Mouse (Mus musculus): ENCODE results near the gene Draxin. TPM values are rescaled to one million over a fixed set of nuclear protein-coding genes. Genes with fewer than 3 reads are reported as not detected.
A peak's percentile ranks its signal among the peaks of the same experiment; 100 is the strongest.
"Not testable (repeated sequence)": the region's sequence is repeated elsewhere in the genome, so short reads cannot be mapped to it uniquely, and the experiment has no call there.

Gene Draxin
- polyA plus RNA-seq (2015; fragmentation: Nextera tagmentation; extraction: Ambion mirVana) = 15.4 and 16.1 TPM in 2 replicates

DNA sequence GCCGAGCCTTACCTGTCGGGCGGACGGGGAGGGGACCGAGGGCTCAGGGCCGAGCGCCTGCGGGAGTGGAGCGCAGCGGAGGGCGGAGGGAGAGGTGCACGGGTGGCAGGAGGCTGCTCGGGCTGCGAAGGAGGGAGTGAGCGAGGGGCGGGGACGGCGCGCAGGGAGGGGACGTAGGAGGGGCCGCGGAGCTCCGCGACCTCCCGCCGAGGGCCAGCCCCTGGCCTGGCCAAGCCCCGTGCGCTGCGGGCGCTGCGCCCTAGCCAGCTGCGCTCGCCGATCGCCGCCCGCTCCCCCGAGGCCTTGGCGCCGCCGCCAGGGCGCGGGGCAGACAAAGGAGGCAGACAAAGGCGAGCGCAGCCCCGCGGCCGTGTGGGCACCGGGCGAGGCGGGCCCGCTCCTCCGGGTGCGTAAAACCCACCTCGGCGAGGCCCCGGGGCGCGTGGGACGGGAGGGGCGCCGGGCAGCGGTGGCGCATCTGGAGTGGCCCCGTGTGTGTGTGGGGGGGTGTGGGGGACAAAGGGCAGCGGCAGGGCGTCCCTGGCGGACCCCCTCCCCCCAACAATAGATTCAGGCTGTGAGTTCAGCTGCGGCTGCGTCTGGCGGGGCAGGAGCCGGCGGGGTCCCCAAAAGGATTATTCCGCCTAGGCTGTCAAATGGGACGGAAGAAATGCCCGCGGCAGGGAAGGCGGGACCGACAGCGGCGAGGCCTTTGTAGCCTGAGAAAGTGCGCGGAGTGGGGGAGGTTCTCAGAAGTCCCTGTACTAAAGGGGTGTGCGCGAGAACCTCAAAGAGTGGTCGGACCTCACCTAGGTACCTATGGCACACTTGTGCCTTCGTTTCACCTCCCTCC is at the start of gene Draxin:
Draxin (minus strand) TSS at position 138 of the 853 bp plus-strand sequence.
- Histone ChIP-seq H3K36me3 (no peaks in the 10 kb centered on the region), H3K9me3 (no peaks in the 10 kb centered on the region), H3K4me3 (peak within 1 kb of the TSS; percentile 87), H3K27me3 (no peaks in the 10 kb centered on the region), H3K4me1 (replicated peaks) (peaks cover 54% of the 10 kb centered on the region), H3K27ac (replicated peaks) (peak within 1 kb of the TSS; percentile 97), H3K9ac (peak within 1 kb of the TSS; percentile 92), H3K4me2 (peak within 1 kb of the TSS; percentile 96)
- under 1% methylated on average over 80 of the region's 87 CpGs for WGBS
- ATAC-seq (ENCODE audit: low FRiP score, low read depth) = peak; percentile 85

- no peak overlapping the region for H3K27ac ChIP-seq (replicated peaks)
- ATAC-seq (ENCODE audit: low FRiP score, low read depth) = no peak
Observed at GRCm38 (mm10) chr4:148177716-148178115, 47.2 kb upstream of the Draxin start.

GRCm38 (mm10) chr4:148176603-148177002 is 46.1 kb upstream of the Draxin start:
- not testable (repeated sequence) for ATAC-seq (ENCODE audit: low FRiP score, low read depth)

More at GRCm38 (mm10) chr4:148177716-148178115, 47.2 kb upstream of the Draxin start:
- H3K9me3 ChIP-seq = no peaks in the 10 kb centered on the region
- no peaks in the 10 kb centered on the region for H3K27me3 ChIP-seq
- H3K9ac ChIP-seq = no peak overlapping the region
- no peak overlapping the region for H3K4me3 ChIP-seq
- H3K4me2 ChIP-seq = no peak overlapping the region
- no peaks in the 10 kb centered on the region for H3K36me3 ChIP-seq
- peaks cover 33% of the 10 kb centered on the region for H3K4me1 ChIP-seq (replicated peaks)

GRCm38 (mm10) chr4:148174495-148174862 is 44.0 kb upstream of the Draxin start:
- Histone ChIP-seq H3K36me3 (no peaks in the 10 kb centered on the region), H3K4me2 (peak overlapping the region; percentile 49), H3K4me1 (replicated peaks) (peaks cover 32% of the 10 kb centered on the region), H3K4me3 (no peak overlapping the region), H3K27ac (replicated peaks) (peak overlapping the region; percentile 79), H3K27me3 (peaks cover 6% of the 10 kb centered on the region; the same call in 1 of the 2 replicates), H3K9ac (no peak overlapping the region), H3K9me3 (no peaks in the 10 kb centered on the region)
- WGBS = 13% methylated on average over 12 of the region's 12 CpGs
- ATAC-seq (ENCODE audit: low FRiP score, low read depth) = no peak

More at GRCm38 (mm10) chr4:148176603-148177002, 46.1 kb upstream of the Draxin start:
- 76% methylated on average over 5 of the region's 6 CpGs for WGBS
- H3K27ac ChIP-seq (replicated peaks); H3K36me3 ChIP-seq; H3K27me3 ChIP-seq; H3K9ac ChIP-seq; H3K9me3 ChIP-seq; H3K4me3 ChIP-seq; H3K4me2 ChIP-seq: not testable (repeated sequence)
- peaks cover 28% of the 10 kb centered on the region for H3K4me1 ChIP-seq (replicated peaks)

GRCm38 (mm10) chr4:148173811-148174494 is 43.5 kb upstream of the Draxin start:
- H3K4me1 ChIP-seq (replicated peaks) = peaks cover 34% of the 10 kb centered on the region
- H3K4me3 ChIP-seq = peak overlapping the region; percentile 28
- peaks cover 7% of the 10 kb centered on the region; the same call in 1 of the 2 replicates for H3K27me3 ChIP-seq
- peak overlapping the region; percentile 30; the same call in 1 of the 2 replicates for H3K9ac ChIP-seq
- H3K9me3 ChIP-seq = no peaks in the 10 kb centered on the region
- ATAC-seq (ENCODE audit: low FRiP score, low read depth) = peak; percentile 53; the same call in 1 of the 2 replicates
- peak overlapping the region; percentile 79 for H3K27ac ChIP-seq (replicated peaks)
- H3K36me3 ChIP-seq = no peaks in the 10 kb centered on the region
- WGBS = under 1% methylated on average over 30 of the region's 30 CpGs
- peak overlapping the region; percentile 49 for H3K4me2 ChIP-seq

GRCm38 (mm10) chr4:148171261-148171660 is 40.8 kb upstream of the Draxin start:
- Histone ChIP-seq H3K9ac (no peak overlapping the region), H3K4me1 (replicated peaks) (peaks cover 45% of the 10 kb centered on the region), H3K4me2 (no peak overlapping the region), H3K27ac (replicated peaks) (no peak overlapping the region), H3K27me3 (peaks cover 15% of the 10 kb centered on the region; the same call in 1 of the 2 replicates), H3K36me3 (no peaks in the 10 kb centered on the region), H3K9me3 (no peaks in the 10 kb centered on the region), H3K4me3 (no peak overlapping the region)
- ATAC-seq (ENCODE audit: low FRiP score, low read depth) = no peak
- WGBS = 43% methylated on average over 3 of the region's 3 CpGs

DNA sequence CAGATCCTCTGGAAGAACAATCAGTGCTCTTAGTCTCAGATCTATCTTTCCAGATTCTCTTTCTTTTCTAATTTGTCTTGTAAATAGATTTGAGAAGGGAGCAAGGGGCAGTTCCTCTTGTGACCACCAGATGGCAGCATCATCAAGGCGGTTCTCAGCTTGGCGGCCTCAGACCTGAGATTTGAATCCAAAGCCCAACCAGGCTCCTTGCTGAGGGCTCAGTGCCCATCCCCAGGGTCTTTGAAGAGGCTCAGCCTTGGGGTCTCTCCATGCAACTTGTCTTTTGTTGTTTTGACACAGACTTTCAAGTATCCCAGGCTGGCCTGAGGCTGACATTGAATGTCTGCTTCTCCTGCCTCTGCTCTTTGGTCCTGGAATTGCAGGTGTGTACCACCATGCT is 40.3 kb upstream of the Draxin start:
- no peak overlapping the region for H3K4me3 ChIP-seq
- peaks cover 45% of the 10 kb centered on the region for H3K4me1 ChIP-seq (replicated peaks)
- H3K27ac ChIP-seq (replicated peaks) = no peak overlapping the region
- H3K4me2 ChIP-seq = no peak overlapping the region
- no peaks in the 10 kb centered on the region for H3K36me3 ChIP-seq
- 0% methylated on average over 2 of the region's 2 CpGs for WGBS
- H3K9ac ChIP-seq = no peak overlapping the region
- ATAC-seq (ENCODE audit: low FRiP score, low read depth) = no peak
- no peaks in the 10 kb centered on the region for H3K9me3 ChIP-seq
- peaks cover 17% of the 10 kb centered on the region; the same call in 1 of the 2 replicates for H3K27me3 ChIP-seq

- 34% methylated on average over 15 of the region's 15 CpGs for WGBS
- no peaks in the 10 kb centered on the region for H3K9me3 ChIP-seq
Observed at GRCm38 (mm10) chr4:148169586-148169985, 39.1 kb upstream of the Draxin start.

GRCm38 (mm10) chr4:148168287-148168686 is 37.8 kb upstream of the Draxin start:
- Histone ChIP-seq H3K27me3 (peaks cover 34% of the 10 kb centered on the region), H3K4me2 (no peak overlapping the region), H3K4me1 (replicated peaks) (peaks cover 43% of the 10 kb centered on the region), H3K9ac (no peak overlapping the region), H3K9me3 (no peaks in the 10 kb centered on the region), H3K27ac (replicated peaks) (no peak overlapping the region), H3K36me3 (no peaks in the 10 kb centered on the region), H3K4me3 (no peak overlapping the region)
- 31% methylated on average over 7 of the region's 7 CpGs for WGBS
- ATAC-seq (ENCODE audit: low FRiP score, low read depth) = no peak

More at GRCm38 (mm10) chr4:148169586-148169985, 39.1 kb upstream of the Draxin start:
- Histone ChIP-seq H3K4me2 (no peak overlapping the region), H3K27ac (replicated peaks) (no peak overlapping the region), H3K9ac (no peak overlapping the region), H3K27me3 (peaks cover 27% of the 10 kb centered on the region), H3K36me3 (no peaks in the 10 kb centered on the region), H3K4me3 (no peak overlapping the region), H3K4me1 (replicated peaks) (peaks cover 48% of the 10 kb centered on the region)
- no peak for ATAC-seq (ENCODE audit: low FRiP score, low read depth)

DNA sequence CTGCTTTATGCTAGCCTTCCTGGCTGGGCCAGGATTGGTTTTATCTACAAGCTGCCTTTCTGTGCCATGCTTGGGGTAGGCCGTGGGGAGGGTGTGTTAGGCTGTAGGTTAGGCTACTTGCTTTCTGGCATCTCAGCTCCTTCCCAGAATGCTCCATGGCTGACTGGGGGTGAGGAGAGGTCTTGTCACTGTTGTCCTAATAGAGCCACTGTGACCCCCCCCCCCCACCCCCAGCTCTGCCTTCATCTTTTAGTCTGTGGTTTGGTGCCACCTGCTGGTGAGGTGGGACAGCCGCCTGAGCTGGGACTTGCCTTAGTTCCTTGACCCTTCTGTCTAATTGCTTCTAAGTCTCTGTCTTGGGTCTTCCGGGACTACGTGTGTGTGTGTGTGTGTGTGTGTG is 36.5 kb upstream of the Draxin start:
- peak overlapping the region; percentile 81 for H3K27ac ChIP-seq (replicated peaks)
- H3K27me3 ChIP-seq = peaks cover 47% of the 10 kb centered on the region
- H3K4me1 ChIP-seq (replicated peaks) = peaks cover 42% of the 10 kb centered on the region
- peak overlapping the region; percentile 43 for H3K4me2 ChIP-seq
- no peaks in the 10 kb centered on the region for H3K9me3 ChIP-seq
- peak overlapping the region; percentile 4; the same call in 1 of the 2 replicates for H3K4me3 ChIP-seq
- ATAC-seq (ENCODE audit: low FRiP score, low read depth) = 0 out of 2 replicates have a peak, but pooled peaks have one; percentile 17
- H3K9ac ChIP-seq = no peak overlapping the region
- H3K36me3 ChIP-seq = no peaks in the 10 kb centered on the region
- WGBS = 16% methylated on average over 4 of the region's 4 CpGs

DNA sequence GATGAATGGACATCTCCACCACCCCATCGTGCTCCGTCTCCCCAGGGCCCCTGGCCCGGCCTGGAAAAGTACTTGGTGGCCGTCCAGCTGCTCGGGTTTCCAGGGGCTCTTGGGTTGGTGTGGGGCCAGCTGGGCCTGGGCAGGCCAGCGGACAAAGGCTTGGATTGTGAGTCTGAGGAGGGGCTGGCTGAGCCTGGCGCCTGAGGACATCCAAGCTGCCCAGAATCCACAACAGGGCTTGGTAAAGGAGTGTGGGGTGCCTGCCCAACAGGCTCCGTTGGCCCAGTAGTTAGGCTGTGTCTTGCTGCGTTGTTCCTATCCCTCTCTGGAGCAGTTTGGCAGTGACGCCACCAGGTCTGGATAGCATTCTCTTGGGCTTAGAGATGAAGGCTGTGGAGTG is 35.9 kb upstream of the Draxin start:
- H3K9me3 ChIP-seq = no peaks in the 10 kb centered on the region
- no peak overlapping the region for H3K9ac ChIP-seq
- peak; percentile 82 for ATAC-seq (ENCODE audit: low FRiP score, low read depth)
- 2% methylated on average over 10 of the region's 10 CpGs for WGBS
- peak overlapping the region; percentile 4; the same call in 1 of the 2 replicates for H3K4me3 ChIP-seq
- peaks cover 52% of the 10 kb centered on the region for H3K27me3 ChIP-seq
- H3K27ac ChIP-seq (replicated peaks) = peak overlapping the region; percentile 81
- H3K4me1 ChIP-seq (replicated peaks) = peaks cover 43% of the 10 kb centered on the region
- H3K36me3 ChIP-seq = no peaks in the 10 kb centered on the region
- H3K4me2 ChIP-seq = peak overlapping the region; percentile 43

GRCm38 (mm10) chr4:148165551-148165950 is 35.1 kb upstream of the Draxin start:
- Histone ChIP-seq H3K27me3 (peaks cover 57% of the 10 kb centered on the region), H3K4me2 (peak overlapping the region; percentile 43; the same call in 1 of the 2 replicates), H3K9ac (no peak overlapping the region), H3K9me3 (no peaks in the 10 kb centered on the region), H3K36me3 (no peaks in the 10 kb centered on the region), H3K27ac (replicated peaks) (peak overlapping the region; percentile 81; the same call in 1 of the 2 replicates), H3K4me1 (replicated peaks) (peaks cover 49% of the 10 kb centered on the region), H3K4me3 (no peak overlapping the region)
- 9% methylated on average over 17 of the region's 17 CpGs for WGBS
- no peak for ATAC-seq (ENCODE audit: low FRiP score, low read depth)
